Mouse (Mus musculus): ENCODE measurements at regions not wholly inside any gene's neighbourhood (a gene's known extent, or its start where the extent isn't known, plus 50 kb on each side); places are given as distances from the start of the nearest gene placed in this dataset.
"Not testable (repeated sequence)": the region's sequence is repeated elsewhere in the genome, so short reads cannot be mapped to it uniquely, and the experiment has no call there.

DNA sequence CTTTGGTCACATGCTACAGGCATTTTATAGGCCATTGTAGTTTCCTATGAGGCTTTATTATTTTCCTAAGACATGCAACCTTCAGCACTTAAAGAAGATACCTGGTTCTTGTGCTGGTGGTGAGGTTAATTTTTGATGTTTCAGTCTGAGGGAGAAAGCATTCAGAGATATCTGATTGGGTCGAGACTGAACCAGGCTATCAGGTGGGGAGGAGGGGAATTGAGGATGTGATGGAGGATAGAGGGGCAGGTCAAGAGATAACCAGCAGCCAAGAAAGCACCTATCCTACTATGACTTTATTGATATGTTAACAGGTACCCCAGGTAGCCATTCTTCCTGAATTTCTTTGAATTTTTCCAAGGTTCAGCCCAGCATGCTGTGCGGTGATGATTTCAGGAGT lies 74.1 kb upstream of the Zfp988 start:
- H3K36me3 ChIP-seq; H3K27ac ChIP-seq; ATAC-seq (ENCODE audit: insufficient number of reproducible peaks, insufficient read depth, low FRiP score, low TSS enrichment, low read depth); H3K9ac ChIP-seq; H3K4me3 ChIP-seq; H3K4me2 ChIP-seq; H3K27me3 ChIP-seq; H3K4me1 ChIP-seq: not testable (repeated sequence)
- 82% methylated on average over 2 of the region's 2 CpGs for WGBS
- H3K9me3 ChIP-seq, result peaks cover 39% of the 10 kb centered on the region

DNA sequence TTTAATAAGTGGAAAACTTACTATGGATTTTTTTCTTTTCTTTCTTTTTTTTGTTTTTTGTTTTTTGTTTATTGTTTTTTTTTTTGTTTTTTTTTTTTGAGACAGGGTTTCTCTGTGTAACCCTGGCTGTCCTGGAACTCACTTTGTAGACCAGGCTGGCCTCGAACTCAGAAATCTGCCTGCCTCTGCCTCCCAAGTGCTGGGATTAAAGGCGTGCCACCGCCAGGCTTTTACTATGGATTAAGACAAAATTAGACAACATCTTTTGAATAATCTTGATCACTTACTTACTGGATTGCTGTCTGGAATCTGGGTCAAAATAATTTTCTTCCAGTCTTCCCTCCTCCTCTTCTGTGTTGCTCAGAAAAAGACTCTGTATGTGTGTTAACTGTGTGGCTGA lies 73.7 kb upstream of the Zfp988 start:
- not testable (repeated sequence) for H3K36me3 ChIP-seq; H3K9ac ChIP-seq; H3K4me3 ChIP-seq; ATAC-seq (ENCODE audit: insufficient number of reproducible peaks, insufficient read depth, low FRiP score, low TSS enrichment, low read depth); H3K27ac ChIP-seq; H3K27me3 ChIP-seq; H3K4me2 ChIP-seq; H3K4me1 ChIP-seq
- 85% methylated on average over 3 of the region's 3 CpGs for WGBS
- H3K9me3 ChIP-seq, result peaks cover 43% of the 10 kb centered on the region

DNA sequence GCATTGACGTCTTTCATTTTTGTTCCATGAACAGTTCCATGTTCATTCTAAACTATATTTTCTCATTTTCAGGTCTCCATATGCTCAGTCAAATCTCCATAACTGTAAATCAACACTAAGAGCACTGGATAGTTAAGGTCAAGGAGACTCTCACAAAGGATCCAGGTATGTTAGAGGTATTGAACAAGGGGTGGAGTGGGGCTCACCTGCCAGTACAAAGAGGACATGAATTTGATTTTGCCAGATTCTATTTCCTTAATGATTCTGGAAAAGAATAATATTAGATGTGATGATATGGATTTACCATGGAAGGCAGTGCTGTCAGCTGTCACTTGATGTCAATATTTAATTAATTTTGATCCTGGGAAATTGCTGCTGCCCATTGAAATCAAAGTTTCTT lies 73.2 kb upstream of the Zfp988 start:
- H3K27ac ChIP-seq; H3K27me3 ChIP-seq; ATAC-seq (ENCODE audit: insufficient number of reproducible peaks, insufficient read depth, low FRiP score, low TSS enrichment, low read depth); H3K36me3 ChIP-seq; H3K4me1 ChIP-seq; H3K9ac ChIP-seq; H3K4me2 ChIP-seq; H3K4me3 ChIP-seq: not testable (repeated sequence)
- WGBS, result 86% methylated on average over 1 of the region's 1 CpGs
- peaks cover 46% of the 10 kb centered on the region for H3K9me3 ChIP-seq

GRCm38 (mm10) chr4:147234227-147234626 lies 71.2 kb upstream of the Zfp988 start:
- H3K9ac ChIP-seq, result not testable (repeated sequence)
- H3K9me3 ChIP-seq, result peaks cover 46% of the 10 kb centered on the region

GRCm38 (mm10) chr4:147235441-147235840 lies 70.0 kb upstream of the Zfp988 start:
- not testable (repeated sequence) for ATAC-seq (ENCODE audit: insufficient number of reproducible peaks, insufficient read depth, low FRiP score, low TSS enrichment, low read depth); H3K4me3 ChIP-seq; H3K27me3 ChIP-seq; H3K36me3 ChIP-seq; H3K4me1 ChIP-seq; H3K9ac ChIP-seq; H3K4me2 ChIP-seq; H3K27ac ChIP-seq
- peaks cover 50% of the 10 kb centered on the region for H3K9me3 ChIP-seq
- 51% methylated on average over 2 of the region's 2 CpGs for WGBS

More at GRCm38 (mm10) chr4:147234227-147234626, 71.2 kb upstream of the Zfp988 start:
- not testable (repeated sequence) for H3K4me3 ChIP-seq; H3K27me3 ChIP-seq; H3K36me3 ChIP-seq; H3K4me2 ChIP-seq; H3K4me1 ChIP-seq; ATAC-seq (ENCODE audit: insufficient number of reproducible peaks, insufficient read depth, low FRiP score, low TSS enrichment, low read depth); H3K27ac ChIP-seq
- 43% methylated on average over 2 of the region's 2 CpGs for WGBS

- H3K9ac ChIP-seq, H3K4me1 ChIP-seq, H3K27me3 ChIP-seq, H3K27ac ChIP-seq, H3K4me2 ChIP-seq, H3K36me3 ChIP-seq, H3K4me3 ChIP-seq: not testable (repeated sequence)
- 74% methylated on average over 4 of the region's 4 CpGs for WGBS
- ATAC-seq (ENCODE audit: insufficient number of reproducible peaks, insufficient read depth, low FRiP score, low TSS enrichment, low read depth), result peak; percentile 74; the same call in 1 of the 2 replicates
- H3K9me3 ChIP-seq, result peaks cover 35% of the 10 kb centered on the region
Observed at GRCm38 (mm10) chr4:147241315-147242182, 63.9 kb upstream of the Zfp988 start.

DNA sequence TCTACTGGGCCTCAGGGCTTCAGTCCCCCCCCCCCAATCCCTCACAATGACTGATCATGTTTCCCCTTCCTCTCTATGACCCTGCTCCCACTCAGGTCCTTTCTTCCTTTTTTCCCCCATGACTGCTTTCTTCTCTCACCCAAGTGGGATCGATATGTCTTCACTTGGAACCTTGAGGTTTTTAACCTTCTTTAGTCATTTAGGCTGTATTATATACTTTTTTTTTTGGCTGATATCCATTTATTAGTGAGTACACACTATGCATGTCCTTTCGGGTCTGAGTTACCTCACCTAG lies 63.3 kb upstream of the Zfp988 start:
- Histone ChIP-seq H3K4me3 (no peak overlapping the region), H3K36me3 (no peaks in the 10 kb centered on the region), H3K27me3 (no peaks in the 10 kb centered on the region), H3K9ac (no peak overlapping the region), H3K4me2 (no peak overlapping the region), H3K9me3 (peaks cover 29% of the 10 kb centered on the region), H3K4me1 (no peaks in the 10 kb centered on the region), H3K27ac (no peak overlapping the region)
- WGBS, result 88% methylated on average over 2 of the region's 2 CpGs
- ATAC-seq (ENCODE audit: insufficient number of reproducible peaks, insufficient read depth, low FRiP score, low TSS enrichment, low read depth), result peak; percentile 56; the same call in 1 of the 2 replicates

DNA sequence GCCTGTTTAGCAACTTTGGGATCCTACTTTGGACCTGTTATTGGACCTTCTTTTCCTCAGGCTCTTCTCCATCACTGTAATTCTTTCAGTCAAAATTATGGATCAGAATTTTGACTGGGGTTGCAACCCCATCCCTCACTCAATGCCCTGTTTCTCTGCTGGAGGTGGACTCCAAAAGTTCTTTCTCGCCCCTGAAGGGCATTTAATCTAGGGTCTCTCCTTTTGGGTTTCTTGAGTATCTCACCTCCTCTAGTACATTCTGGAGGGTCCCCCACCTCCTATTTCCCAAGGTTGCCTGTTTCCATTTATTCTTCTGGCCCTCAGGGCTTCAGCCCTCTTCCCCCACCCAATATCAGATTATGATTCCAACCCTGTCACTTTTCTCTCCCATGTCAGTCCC lies 56.9 kb upstream of the Zfp988 start:
- not testable (repeated sequence) for H3K9ac ChIP-seq; H3K27me3 ChIP-seq; H3K4me2 ChIP-seq; H3K4me3 ChIP-seq; H3K27ac ChIP-seq; H3K4me1 ChIP-seq; H3K36me3 ChIP-seq; ATAC-seq (ENCODE audit: insufficient number of reproducible peaks, insufficient read depth, low FRiP score, low TSS enrichment, low read depth); H3K9me3 ChIP-seq
- 86% methylated on average over 1 of the region's 1 CpGs for WGBS

Data from embryonic facial prominence, embryonic 13.5 days (tissue).